Mouse (Mus musculus) urinary bladder, adult 2 months (tissue): ENCODE measurements around the gene Plagl2. TPM values are rescaled to one million over a fixed set of nuclear protein-coding genes. Genes with fewer than 3 reads are reported as not detected.

Source experiments
- DNase-seq: peaks from one replicate; pipeline ENCODE4 v3.0.0; 2022; ENCODE audit warnings: low spot score
- polyA plus RNA-seq: library from polyadenylated mRNA; depleted of rRNA; stranded (reverse); fragments of >200 nt; gene quantifications from 2 replicates; pipeline ENCODE4 v1.2.3, GENCODE M21; 2012

Plagl2 gene
- polyA plus RNA-seq, 1 experiment: 5.2 TPM

DNA sequence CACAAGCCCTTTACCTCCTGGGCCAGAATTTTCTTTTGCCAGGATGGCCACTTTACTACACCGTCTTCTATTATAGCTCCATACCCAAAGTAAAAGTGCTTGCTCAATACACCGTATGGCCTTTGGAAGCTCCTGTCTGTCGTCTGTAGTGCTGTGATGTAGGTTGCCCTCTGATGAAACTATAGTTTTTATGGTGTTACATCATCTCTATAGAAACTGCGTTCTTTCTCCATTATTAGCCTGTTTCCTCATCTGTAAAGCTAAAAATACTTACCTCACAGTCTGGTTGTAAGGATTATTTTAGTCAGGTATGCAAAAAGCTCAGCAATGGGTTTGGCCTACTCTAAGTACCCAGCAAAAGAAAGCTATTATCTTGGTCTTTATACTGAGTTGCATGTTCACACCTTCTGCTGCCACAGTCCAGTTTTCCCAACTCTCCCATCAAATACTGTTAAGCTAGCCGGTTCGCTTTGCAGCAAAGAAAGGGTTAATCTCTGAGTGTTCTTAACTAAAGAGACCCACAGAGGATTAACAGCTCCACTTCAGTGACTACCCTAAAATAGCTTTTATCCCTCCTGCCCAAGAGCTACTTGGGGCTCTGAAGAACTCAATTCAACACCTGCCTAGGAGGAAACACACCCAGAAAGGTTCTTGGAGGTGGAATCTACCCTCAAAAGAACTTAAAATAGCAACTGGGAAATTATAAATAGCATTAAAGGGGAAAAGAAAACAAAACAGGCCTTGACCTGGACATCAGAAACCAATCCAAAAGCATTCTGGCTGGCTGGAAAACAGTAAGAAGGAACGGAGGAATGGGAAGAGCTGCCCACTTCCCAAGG is 2.0 kb downstream of the Plagl2 start:
- DNase-seq: no peak

DNA sequence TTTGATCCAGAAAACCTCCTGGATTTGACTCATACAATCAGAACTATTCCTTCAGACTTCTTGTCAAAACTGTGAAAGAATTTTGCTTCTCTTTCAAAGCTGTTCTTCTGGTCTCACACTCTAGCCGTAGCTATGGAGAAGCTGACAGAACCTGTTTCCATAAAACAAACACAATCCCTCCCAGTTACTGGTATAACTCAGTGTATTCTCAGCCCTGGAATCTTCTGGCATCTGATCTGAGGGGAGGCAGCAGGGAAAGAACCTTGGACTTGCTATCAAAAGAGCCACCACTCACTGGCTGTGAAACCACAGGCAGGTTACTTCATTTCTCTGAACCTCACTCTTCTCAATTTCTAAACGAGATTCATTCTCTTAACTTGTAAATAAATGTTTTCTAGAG is 2.8 kb downstream of the Plagl2 start:
- no peak for DNase-seq

GRCm38 (mm10) chr2:153237891-153238290 is 3.3 kb downstream of the Plagl2 start:
- DNase-seq: no peak

GRCm38 (mm10) chr2:153237193-153237592 is 4.0 kb downstream of the Plagl2 start:
- DNase-seq: no peak

DNA sequence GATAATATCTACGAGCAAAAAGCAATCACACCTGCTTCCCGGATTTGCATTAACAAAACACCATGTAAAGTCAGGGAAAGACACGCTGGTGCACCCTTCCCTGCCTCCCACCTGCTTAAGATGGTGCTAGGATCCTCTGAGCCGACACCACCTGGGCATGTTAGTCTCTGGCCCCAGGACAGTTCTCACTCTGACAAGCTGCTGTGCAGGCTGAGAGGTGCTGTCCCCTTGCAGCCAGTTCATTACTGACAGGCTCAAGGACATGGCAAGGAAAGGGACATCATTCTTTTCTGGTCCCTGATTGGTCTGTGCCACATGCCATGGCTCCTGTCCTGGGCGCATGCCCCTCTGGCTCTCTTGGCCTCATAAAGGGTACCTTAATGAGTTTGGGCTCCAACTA is 12.7 kb downstream of the Plagl2 start:
- DNase-seq: no peak

GRCm38 (mm10) chr2:153227959-153228358 is 13.3 kb downstream of the Plagl2 start:
- DNase-seq: no peak

DNA sequence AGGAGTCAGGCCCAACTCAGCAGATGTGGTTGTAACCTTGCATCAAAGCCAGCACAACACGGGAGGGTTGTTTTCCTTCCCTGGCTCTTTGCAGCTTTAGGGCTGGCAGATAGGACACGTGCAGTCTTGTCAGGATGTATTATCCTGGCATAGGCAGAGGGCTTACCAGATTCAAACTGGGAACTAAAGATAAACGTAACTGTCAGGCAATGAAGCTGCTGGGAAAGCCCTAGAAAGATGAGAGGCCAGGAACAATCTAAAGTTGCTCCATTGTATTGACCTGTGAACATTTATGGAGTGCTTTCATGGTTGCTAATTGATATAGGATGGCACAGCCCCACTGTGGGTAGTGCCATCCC is 15.7 kb downstream of the Plagl2 start:
- no peak for DNase-seq

DNA sequence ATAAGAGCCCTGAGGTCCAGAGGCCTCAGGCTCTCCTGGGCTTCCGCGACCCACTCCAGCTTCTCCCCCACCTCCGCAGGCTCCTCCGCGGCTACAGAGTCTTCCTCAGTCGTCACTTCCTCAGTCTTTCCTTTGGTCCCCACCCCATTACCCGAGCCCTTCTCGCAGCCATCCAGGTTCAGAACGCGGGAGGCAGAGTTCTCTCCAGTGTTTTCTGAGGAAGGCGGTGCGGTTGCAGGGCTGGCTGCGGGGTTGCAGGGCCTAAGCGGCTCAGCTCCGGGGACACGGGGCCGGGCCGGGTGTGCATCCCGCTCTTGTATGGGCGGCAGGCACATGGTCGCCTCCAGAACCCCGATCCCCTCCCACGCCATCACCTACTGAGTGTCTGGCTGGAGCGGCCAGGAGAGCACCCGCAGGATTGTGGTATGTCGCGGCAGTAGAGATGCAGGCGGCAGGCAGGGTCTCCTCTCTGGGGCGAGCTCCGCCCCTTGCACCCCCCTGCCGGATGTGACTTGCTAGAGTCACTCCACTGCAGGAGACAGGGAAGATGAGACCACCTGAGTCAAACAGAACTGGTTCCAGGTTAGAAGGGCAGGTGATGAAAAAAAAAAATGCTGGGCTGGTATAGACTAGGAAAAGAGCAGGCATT is 16.2 kb downstream of the Plagl2 start, which contains the start of gene Tspyl3:
TSS of gene Tspyl3 (minus strand) at position 496 of the 649 bp plus-strand sequence.
- no peak for DNase-seq

GRCm38 (mm10) chr2:153222566-153222965 is 18.7 kb downstream of the Plagl2 start:
- DNase-seq: no peak

GRCm38 (mm10) chr2:153222130-153222529 is 19.1 kb downstream of the Plagl2 start:
- DNase-seq: no peak

GRCm38 (mm10) chr2:153221620-153222019 is 19.6 kb downstream of the Plagl2 start:
- no peak for DNase-seq

- no peak for DNase-seq
Observed at GRCm38 (mm10) chr2:153218516-153218915, 22.7 kb downstream of the Plagl2 start.

- DNase-seq: no peak
Observed at GRCm38 (mm10) chr2:153217826-153218340, 23.3 kb downstream of the Plagl2 start.

- no peak for DNase-seq
Observed at GRCm38 (mm10) chr2:153215421-153215820, 25.8 kb downstream of the Plagl2 start.

- no peak for DNase-seq
Observed at GRCm38 (mm10) chr2:153214771-153215259, 26.4 kb downstream of the Plagl2 start.

DNA sequence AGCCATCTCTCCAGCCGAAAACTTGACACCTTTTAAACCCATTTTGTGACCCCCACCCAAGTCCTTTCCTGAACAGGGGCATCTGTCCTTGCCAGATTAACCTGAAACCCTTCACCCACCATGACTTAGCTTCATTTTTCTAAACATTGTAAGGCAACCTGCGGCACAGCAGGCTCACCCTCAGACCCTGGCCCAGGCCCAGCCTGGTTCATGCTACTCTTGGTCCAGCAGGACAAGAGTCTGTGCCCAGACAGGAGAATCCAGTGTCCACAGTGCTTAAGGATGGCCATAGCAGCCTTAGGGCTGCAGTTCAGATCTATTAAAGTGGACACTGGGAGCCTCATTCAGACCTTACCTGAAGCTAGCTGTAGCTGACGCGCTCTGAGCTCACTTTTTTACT is 27.9 kb downstream of the Plagl2 start:
- no peak for DNase-seq

DNA sequence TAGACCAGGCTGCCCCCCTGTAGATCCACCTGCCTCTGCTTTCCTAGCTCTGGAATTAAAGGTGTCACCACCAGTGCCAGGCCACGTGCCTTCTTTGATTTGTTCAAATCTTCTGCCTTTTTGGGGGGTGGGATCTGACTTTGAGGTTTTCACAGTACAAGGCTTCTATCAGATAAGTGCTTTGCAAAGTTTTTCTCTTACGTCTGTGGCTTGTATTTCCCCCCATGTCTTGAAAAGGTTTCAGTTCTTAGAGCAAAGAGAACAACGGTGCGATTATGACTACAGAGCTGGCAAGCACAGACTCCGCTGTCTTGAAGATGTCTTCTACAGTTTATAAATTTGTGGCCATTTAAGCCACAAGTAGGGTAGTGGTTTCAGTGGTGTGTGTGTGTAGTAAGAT is 29.8 kb downstream of the Plagl2 start:
- DNase-seq: no peak

DNA sequence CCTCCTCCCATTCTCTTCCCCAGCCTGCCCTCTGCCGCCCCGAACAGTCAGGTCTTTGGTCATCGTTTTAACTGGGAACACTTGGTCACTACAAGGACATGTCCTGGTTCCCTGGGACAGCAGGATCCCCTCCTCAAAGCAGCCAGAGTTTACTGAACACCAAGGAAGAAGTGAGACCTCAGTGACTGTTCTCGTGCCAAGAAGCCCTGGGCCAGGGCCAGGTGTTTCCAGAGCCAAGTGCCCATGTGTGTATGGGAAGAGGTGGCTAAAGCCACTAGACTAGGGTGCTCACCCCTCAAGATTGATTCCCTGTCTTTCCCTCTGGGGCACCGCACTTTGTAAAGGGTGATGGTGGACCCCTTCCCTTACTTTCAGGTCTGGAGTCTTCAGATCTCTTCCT is 31.9 kb downstream of the Plagl2 start:
- no peak for DNase-seq

GRCm38 (mm10) chr2:153208149-153208548 is 33.1 kb downstream of the Plagl2 start:
- no peak for DNase-seq

GRCm38 (mm10) chr2:153202766-153203165 is 38.5 kb downstream of the Plagl2 start:
- DNase-seq: no peak

DNA sequence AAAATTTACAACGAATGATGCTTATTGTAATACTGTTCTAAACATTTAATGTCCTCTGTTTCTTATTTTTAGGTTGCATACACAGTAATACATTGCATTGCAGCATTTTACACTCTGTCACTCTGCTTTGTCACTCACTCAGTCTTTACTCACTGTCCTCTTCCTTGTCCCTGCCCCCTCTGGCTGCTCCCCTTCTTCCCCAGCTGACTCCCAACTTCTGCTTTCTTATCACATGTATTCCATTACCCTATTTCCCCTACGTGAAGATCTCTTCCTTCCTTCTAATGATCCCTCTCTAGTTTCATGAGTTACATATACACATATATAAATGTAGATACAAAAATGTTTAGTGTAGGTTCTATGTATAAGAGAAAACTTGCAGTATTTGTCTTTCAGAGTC is 42.1 kb downstream of the Plagl2 start:
- DNase-seq: no peak

DNA sequence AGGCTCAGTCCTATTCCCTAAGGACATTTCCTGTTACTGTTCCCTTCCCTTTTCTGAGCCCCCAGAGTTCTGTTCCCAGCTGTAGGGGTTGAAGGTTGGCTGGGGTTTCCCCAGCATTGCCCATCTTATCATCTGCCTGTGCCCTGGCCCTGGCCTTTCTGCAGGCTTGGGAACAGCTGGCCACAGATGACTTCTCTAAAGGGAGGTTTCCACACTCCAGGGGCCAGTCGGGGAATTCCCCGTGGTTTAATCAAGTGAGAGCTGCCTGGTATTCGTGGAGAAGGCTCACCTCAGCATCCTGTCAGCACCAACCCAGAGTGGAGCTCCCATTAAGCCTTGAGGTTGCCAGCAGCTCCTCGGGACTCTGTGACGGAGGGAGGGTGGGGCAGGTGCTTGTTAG is 42.7 kb downstream of the Plagl2 start:
- no peak for DNase-seq

- DNase-seq: no peak
Observed at GRCm38 (mm10) chr2:153194255-153194654, 47.0 kb downstream of the Plagl2 start.
